8 mouse cellular contexts compared by ENCODE assay signal in genomic region chr11:115534759-115535371, GRCm38 (mm10). TPM values are rescaled to one million over a fixed set of nuclear protein-coding genes. Genes with fewer than 3 reads are reported as not detected.
DNase-seq lines count a peak whose midpoint lies in the region; ATAC-seq and TF ChIP-seq lines count a peak whose summit lies in the region.

No protein-coding gene starts in this region.

- H3K4me2 ChIP-seq in forebrain, embryonic 12.5 days, result peak overlapping the region; percentile 74
- peak overlapping the region; percentile 81 for H3K4me2 ChIP-seq in liver, embryonic 16.5 days (ENCODE audit: low read depth, low read length)

- intact Hi-C loops in heart, adult 2 months (cut with DNase I), result loop anchor here (1.0 to 2.0 kb wide), 2 partner anchors 21 to 44 kb away; partner anchors contain the start of genes Jpt1 and Nt5c
- intact Hi-C loops in heart, postnatal 14 days (cut with DNase I), result loop anchor here (5.0 kb wide), 1 partner anchor 113 kb away; the partner anchor contains the start of gene Kctd2

- no peak for ATAC-seq in forebrain, embryonic 12.5 days (ENCODE audit: low FRiP score)
- ATAC-seq in liver, embryonic 16.5 days (ENCODE audit: low read depth), result no peak
- no peak for ATAC-seq in megakaryocyte-erythroid progenitor cell, adult 5-6 weeks (replicated peaks; ENCODE audit: low FRiP score, low TSS enrichment, poor library complexity, severe bottlenecking)

- peak overlapping the region; percentile 94 for H3K27ac ChIP-seq in heart, adult 2 months
- peak overlapping the region; percentile 100 for H3K27ac ChIP-seq in forebrain, embryonic 12.5 days
- H3K27ac ChIP-seq in liver, embryonic 16.5 days (ENCODE audit: low read length), result peak overlapping the region; percentile 99

- TF ChIP-seq CTCF in heart, adult 2 months (IDR thresholded peaks at IDR 0.05), result no peak
- no peak for TF ChIP-seq CTCF in C2C12 (IDR thresholded peaks at IDR 0.05; ENCODE audit: control insufficient read depth, insufficient read depth, insufficient read length)

- H3K4me3 ChIP-seq in heart, adult 2 months, result peak overlapping the region; percentile 73
- peak overlapping the region; percentile 94 for H3K4me3 ChIP-seq in C2C12 (ENCODE audit: insufficient read depth, poor library complexity, severe bottlenecking)
- peak overlapping the region; percentile 96 for H3K4me3 ChIP-seq in forebrain, embryonic 12.5 days (replicated peaks)
- peak overlapping the region; percentile 95 for H3K4me3 ChIP-seq in liver, embryonic 16.5 days (ENCODE audit: low read depth, low read length)

- peaks cover 51% of the 10 kb centered on the region for H3K79me3 ChIP-seq in C2C12 (ENCODE audit: low read depth)

- peak overlapping the region; percentile 88 for H3ac ChIP-seq in C2C12 (ENCODE audit: control insufficient read depth, insufficient read length, low read depth)

- peaks cover 3% of the 10 kb centered on the region; the same call in 1 of the 2 replicates for H3K4me1 ChIP-seq in heart, adult 2 months (ENCODE audit: control insufficient read depth, insufficient read depth, low read length)
- H3K4me1 ChIP-seq in forebrain, embryonic 12.5 days, result peaks cover 15% of the 10 kb centered on the region
- peaks cover 15% of the 10 kb centered on the region for H3K4me1 ChIP-seq in liver, embryonic 16.5 days (ENCODE audit: control insufficient read depth, low read depth, low read length)

- no peaks in the 10 kb centered on the region for H3K9me3 ChIP-seq in forebrain, embryonic 12.5 days
- no peaks in the 10 kb centered on the region for H3K9me3 ChIP-seq in liver, embryonic 16.5 days (replicated peaks; ENCODE audit: control insufficient read depth, low read length)

- TF ChIP-seq POLR2A in heart, adult 2 months (IDR thresholded peaks at IDR 0.05; ENCODE audit: insufficient read depth, low read depth, low read length), result no peak

- 4% methylated on average over 11 of the region's 11 CpGs for WGBS in heart, adult 2 months
- WGBS in forebrain, embryonic 12.5 days, result 10% methylated on average over 11 of the region's 11 CpGs
- WGBS in liver, embryonic 16.5 days (ENCODE audit: insufficient replicate concordance), result 3% methylated on average over 11 of the region's 11 CpGs

- H3K9ac ChIP-seq in heart, adult 2 months (ENCODE audit: low read depth, low read length), result peak overlapping the region; percentile 92
- peak overlapping the region; percentile 98 for H3K9ac ChIP-seq in forebrain, embryonic 12.5 days
- peak overlapping the region; percentile 98 for H3K9ac ChIP-seq in liver, embryonic 16.5 days (ENCODE audit: low read depth, low read length)

- H3K79me2 ChIP-seq in heart, adult 2 months (replicated peaks; ENCODE audit: control insufficient read depth, insufficient read depth, low read length), result peaks cover 2% of the 10 kb centered on the region; the same call in 1 of the 2 replicates
- H3K79me2 ChIP-seq in C2C12 (ENCODE audit: control insufficient read depth, insufficient read depth), result peaks cover 62% of the 10 kb centered on the region

- no peak for TF ChIP-seq EP300 in heart, adult 2 months (IDR thresholded peaks at IDR 0.05; ENCODE audit: insufficient read depth, low read depth, low read length)

- DNase-seq in heart, adult 2 months, result no peak
- DNase-seq in heart, postnatal 14 days, result no peak
- DNase-seq in frontal cortex, adult 2 months (ENCODE audit: extremely low spot score in 1 of 2, low spot score in 1 of 2), result no peak
- no peak for DNase-seq in adrenal gland, postnatal 25 days

- no peaks in the 10 kb centered on the region for H3K27me3 ChIP-seq in heart, adult 2 months (ENCODE audit: control insufficient read depth, insufficient read depth, low read length)
- H3K27me3 ChIP-seq in C2C12 (ENCODE audit: control insufficient read depth, insufficient read depth, insufficient read length), result no peaks in the 10 kb centered on the region
- H3K27me3 ChIP-seq in forebrain, embryonic 12.5 days, result no peaks in the 10 kb centered on the region
- no peaks in the 10 kb centered on the region for H3K27me3 ChIP-seq in liver, embryonic 16.5 days (ENCODE audit: control insufficient read depth, insufficient read depth, low read depth, low read length)

- H3K36me3 ChIP-seq in heart, adult 2 months (ENCODE audit: control insufficient read depth, insufficient read depth, low read length), result peaks cover 24% of the 10 kb centered on the region
- H3K36me3 ChIP-seq in C2C12 (ENCODE audit: control insufficient read depth, insufficient read depth), result peaks cover 45% of the 10 kb centered on the region
- H3K36me3 ChIP-seq in forebrain, embryonic 12.5 days (replicated peaks), result peaks cover 39% of the 10 kb centered on the region
- H3K36me3 ChIP-seq in liver, embryonic 16.5 days (ENCODE audit: control insufficient read depth, insufficient read depth), result peaks cover 26% of the 10 kb centered on the region

TF ChIP-seq in C2C12, 6 proteins besides CTCF, POLR2A, EP300 and RAD21:
- TF ChIP-seq USF1 (IDR thresholded peaks at IDR 0.05; ENCODE audit: low read depth) (no peak), MYOG (IDR thresholded peaks at IDR 0.05; ENCODE audit: control insufficient read depth, extremely low read depth, insufficient read length) (no peak), CEBPB (IDR thresholded peaks at IDR 0.05; ENCODE audit: low read depth) (no peak), MAX (IDR thresholded peaks at IDR 0.05) (no peak), MYOD1 (IDR thresholded peaks at IDR 0.05; ENCODE audit: control insufficient read depth, insufficient read length, low read depth) (no peak), FOSL1 (IDR thresholded peaks at IDR 0.05; ENCODE audit: insufficient read depth, low read length, poor library complexity, severe bottlenecking) (no peak)
TF ChIP-seq in C2C12: peak in this region for 0.

RNA-seq across cellular contexts. Expression of gene Sumo2, which starts 1.2 kb away (rescaled TPM):
- total RNA-seq in heart, adult 2 months (2021), result 100 to 1,000 TPM; 168 to 177 TPM
- 64.7 and 126 TPM in 2 replicates for polyA plus RNA-seq in heart, adult 2 months (2012; rRNA removed)
- total RNA-seq in heart, postnatal 14 days (2021), result 100 to 1,000 TPM; 165 to 189 TPM
- polyA plus RNA-seq in C2C12 (2012; fragmentation: generic; extraction: Trizol), result 384 TPM
- 1,429 and 1,474 TPM in 2 replicates for polyA plus RNA-seq in forebrain, embryonic 12.5 days (2016; fragmentation: Nextera tagmentation; extraction: Ambion mirVana)
- 270 and 312 TPM in 2 replicates for polyA plus RNA-seq in liver, embryonic 16.5 days (2015; fragmentation: Nextera tagmentation; extraction: Ambion mirVana)
- polyA plus RNA-seq in frontal cortex, adult 2 months (2012; rRNA removed), result 365 and 405 TPM in 2 replicates
- total RNA-seq in megakaryocyte-erythroid progenitor cell, adult 5-6 weeks (2014; fragmentation: Nextera tagmentation), result 541 and 596 TPM in 2 replicates
- 518 and 674 TPM in 2 replicates for total RNA-seq in megakaryocyte-erythroid progenitor cell, adult 5-6 weeks (2017)
- 254 and 263 TPM in 2 replicates for total RNA-seq in adrenal gland, postnatal 25 days (2021)

RNA-seq across cellular contexts. Expression of gene Jpt1, which starts 20.7 kb away (rescaled TPM):
- total RNA-seq in heart, adult 2 months (2021), result 100 to 1,000 TPM; 110 TPM
- polyA plus RNA-seq in heart, adult 2 months (2012; rRNA removed), result 116 and 124 TPM in 2 replicates
- total RNA-seq in heart, postnatal 14 days (2021), result 100 to 1,000 TPM; 159 to 196 TPM
- polyA plus RNA-seq in C2C12 (2012; fragmentation: generic; extraction: Trizol), result 320 TPM
- polyA plus RNA-seq in forebrain, embryonic 12.5 days (2016; fragmentation: Nextera tagmentation; extraction: Ambion mirVana), result 1,151 and 1,196 TPM in 2 replicates
- 190 and 209 TPM in 2 replicates for polyA plus RNA-seq in liver, embryonic 16.5 days (2015; fragmentation: Nextera tagmentation; extraction: Ambion mirVana)
- polyA plus RNA-seq in frontal cortex, adult 2 months (2012; rRNA removed), result 209 and 216 TPM in 2 replicates
- total RNA-seq in megakaryocyte-erythroid progenitor cell, adult 5-6 weeks (2014; fragmentation: Nextera tagmentation), result 167 and 191 TPM in 2 replicates
- total RNA-seq in megakaryocyte-erythroid progenitor cell, adult 5-6 weeks (2017), result 122 and 142 TPM in 2 replicates
- total RNA-seq in adrenal gland, postnatal 25 days (2021), result 91.7 and 92.8 TPM in 2 replicates

RNA-seq across cellular contexts. Expression of gene Nup85, which starts 29.4 kb away (rescaled TPM):
- 10 to 100 TPM; 19.8 to 20.2 TPM for total RNA-seq in heart, adult 2 months (2021)
- 28.0 and 44.1 TPM in 2 replicates for polyA plus RNA-seq in heart, adult 2 months (2012; rRNA removed)
- 10 to 100 TPM; 20.9 to 22.3 TPM for total RNA-seq in heart, postnatal 14 days (2021)
- polyA plus RNA-seq in C2C12 (2012; fragmentation: generic; extraction: Trizol), result 110 TPM
- 194 and 199 TPM in 2 replicates for polyA plus RNA-seq in forebrain, embryonic 12.5 days (2016; fragmentation: Nextera tagmentation; extraction: Ambion mirVana)
- polyA plus RNA-seq in liver, embryonic 16.5 days (2015; fragmentation: Nextera tagmentation; extraction: Ambion mirVana), result 94.4 and 96.5 TPM in 2 replicates
- polyA plus RNA-seq in frontal cortex, adult 2 months (2012; rRNA removed), result 71.0 and 72.9 TPM in 2 replicates
- total RNA-seq in megakaryocyte-erythroid progenitor cell, adult 5-6 weeks (2014; fragmentation: Nextera tagmentation), result 256 and 306 TPM in 2 replicates
- 179 and 228 TPM in 2 replicates for total RNA-seq in megakaryocyte-erythroid progenitor cell, adult 5-6 weeks (2017)
- total RNA-seq in adrenal gland, postnatal 25 days (2021), result 54.0 and 60.7 TPM in 2 replicates

RNA-seq across cellular contexts. Expression of gene Nt5c, which starts 43.2 kb away (rescaled TPM):
- 10 to 100 TPM; 10.9 to 12.9 TPM for total RNA-seq in heart, adult 2 months (2021)
- polyA plus RNA-seq in heart, adult 2 months (2012; rRNA removed), result 11.7 and 12.4 TPM in 2 replicates
- total RNA-seq in heart, postnatal 14 days (2021), result 10 to 100 TPM; 15.2 to 17.3 TPM
- 109 TPM for polyA plus RNA-seq in C2C12 (2012; fragmentation: generic; extraction: Trizol)
- polyA plus RNA-seq in forebrain, embryonic 12.5 days (2016; fragmentation: Nextera tagmentation; extraction: Ambion mirVana), result 72.0 and 80.3 TPM in 2 replicates
- 32.0 and 36.3 TPM in 2 replicates for polyA plus RNA-seq in liver, embryonic 16.5 days (2015; fragmentation: Nextera tagmentation; extraction: Ambion mirVana)
- polyA plus RNA-seq in frontal cortex, adult 2 months (2012; rRNA removed), result 73.9 and 74.9 TPM in 2 replicates
- 81.6 and 117 TPM in 2 replicates for total RNA-seq in megakaryocyte-erythroid progenitor cell, adult 5-6 weeks (2014; fragmentation: Nextera tagmentation)
- total RNA-seq in megakaryocyte-erythroid progenitor cell, adult 5-6 weeks (2017), result 79.8 and 101 TPM in 2 replicates
- 131 and 151 TPM in 2 replicates for total RNA-seq in adrenal gland, postnatal 25 days (2021)

RNA-seq across cellular contexts. Expression of gene Armc7, which starts 59.4 kb away (rescaled TPM):
- 1 to 10 TPM; 1.9 to 2.7 TPM for total RNA-seq in heart, adult 2 months (2021)
- 2.3 and 3.3 TPM in 2 replicates for polyA plus RNA-seq in heart, adult 2 months (2012; rRNA removed)
- 1 to 10 TPM; 1.3 to 1.7 TPM for total RNA-seq in heart, postnatal 14 days (2021)
- 5.4 TPM for polyA plus RNA-seq in C2C12 (2012; fragmentation: generic; extraction: Trizol)
- polyA plus RNA-seq in forebrain, embryonic 12.5 days (2016; fragmentation: Nextera tagmentation; extraction: Ambion mirVana), result 10.9 and 11.0 TPM in 2 replicates
- 3.7 TPM in 2 replicates for polyA plus RNA-seq in liver, embryonic 16.5 days (2015; fragmentation: Nextera tagmentation; extraction: Ambion mirVana)
- polyA plus RNA-seq in frontal cortex, adult 2 months (2012; rRNA removed), result 9.9 TPM in 2 replicates
- 4.2 and 10.1 TPM in 2 replicates for total RNA-seq in megakaryocyte-erythroid progenitor cell, adult 5-6 weeks (2014; fragmentation: Nextera tagmentation)
- total RNA-seq in megakaryocyte-erythroid progenitor cell, adult 5-6 weeks (2017), result 8.3 and 8.7 TPM in 2 replicates
- 11.4 and 11.5 TPM in 2 replicates for total RNA-seq in adrenal gland, postnatal 25 days (2021)
